Mouse (Mus musculus) heart, embryonic 13.5 days (tissue): ENCODE results near the gene Slc23a2. TPM values are rescaled to one million over a fixed set of nuclear protein-coding genes. Genes with fewer than 3 reads are reported as not detected.

ENCODE experiments used
- ATAC-seq: fragments of 200-750 bp; cut with Nextera tagmentation; 2 replicates; pipeline ENCODE4 v1.8.0; 2017; ENCODE audit warnings: moderate TSS enrichment; ENCODE audit not compliant: insufficient number of reproducible peaks, low FRiP score, low TSS enrichment; ENCODE audit errors: extremely low read depth
- H3K27ac ChIP-seq: fragments of 300-500 bp; sonication (generic); replicated peaks from 2 replicates; pipeline ENCODE4 v1.5.1; 2015; ENCODE audit warnings: moderate library complexity, mild to moderate bottlenecking, inconsistent platforms
- H3K27me3 ChIP-seq: fragments of 300-500 bp; sonication (generic); replicated peaks from 2 replicates; pipeline ENCODE4 v1.6.1; 2015; ENCODE audit warnings: mild to moderate bottlenecking, inconsistent platforms
- H3K36me3 ChIP-seq: fragments of 300-500 bp; sonication (generic); 2 replicates; pipeline ENCODE4 v1.6.1; 2015; ENCODE audit warnings: mild to moderate bottlenecking, inconsistent platforms
- H3K4me1 ChIP-seq: fragments of 300-500 bp; sonication (generic); 2 replicates; pipeline ENCODE4 v1.6.1; 2015; ENCODE audit warnings: inconsistent platforms
- H3K4me2 ChIP-seq: fragments of 300-500 bp; sonication (generic); 2 replicates; pipeline ENCODE4 v1.6.1; 2015; ENCODE audit warnings: inconsistent platforms, mild to moderate bottlenecking, moderate library complexity
- H3K4me3 ChIP-seq: fragments of 300-500 bp; sonication (generic); 2 replicates; pipeline ENCODE4 v1.5.1; 2015; ENCODE audit warnings: moderate library complexity, mild to moderate bottlenecking, inconsistent platforms
- H3K9ac ChIP-seq: fragments of 300-500 bp; sonication (generic); 2 replicates; pipeline ENCODE4 v1.6.1; 2015; ENCODE audit warnings: inconsistent platforms, mild to moderate bottlenecking, moderate library complexity
- H3K9me3 ChIP-seq: fragments of 300-500 bp; sonication (generic); 2 replicates; pipeline ENCODE4 v1.6.1; 2016; ENCODE audit warnings: inconsistent platforms
- WGBS: fragments of 180-500 bp; shearing (Covaris S2); methylation state at CpG from one replicate; pipeline ENCODE4 v1.1.7; 2015; ENCODE audit warnings: mixed read lengths; 5-methylcytosine and 5-hydroxymethylcytosine counted together
- polyA plus RNA-seq: library from polyadenylated mRNA; unstranded; fragments of >200 nt; fragmentation: Nextera tagmentation; extraction: Ambion mirVana; gene quantifications from 2 replicates; pipeline ENCODE4 v1.2.1, GENCODE M21; 2015

Gene Slc23a2
- polyA plus RNA-seq, 1 experiment from 2014 or later: 9.2 TPM

- peaks cover 48% of the 10 kb centered on the region for H3K4me1 ChIP-seq
- no peaks in the 10 kb centered on the region for H3K9me3 ChIP-seq
- H3K36me3 ChIP-seq: no peaks in the 10 kb centered on the region
- H3K4me3 ChIP-seq: no peak overlapping the region
- ATAC-seq: no peak; the same call in 1 of the 2 replicates
- no peak overlapping the region for H3K9ac ChIP-seq
- no peak overlapping the region; the same call in 1 of the 2 replicates for H3K4me2 ChIP-seq
- no peak overlapping the region for H3K27ac ChIP-seq
- WGBS: 21% methylated on average over 7 of the region's 7 CpGs
- no peaks in the 10 kb centered on the region for H3K27me3 ChIP-seq
Observed at GRCm38 (mm10) chr2:132017611-132018010, 127.3 kb downstream of the Slc23a2 start.

- H3K4me3 ChIP-seq: no peak overlapping the region
- H3K27me3 ChIP-seq: no peaks in the 10 kb centered on the region
- no peak for ATAC-seq
- peaks cover 32% of the 10 kb centered on the region for H3K4me1 ChIP-seq
- no peaks in the 10 kb centered on the region; the same call in 1 of the 2 replicates for H3K36me3 ChIP-seq
- H3K4me2 ChIP-seq: no peak overlapping the region
- whole genome bisulfite sequencing: 91% methylated on average over 1 of the region's 1 CpGs
- H3K9me3 ChIP-seq: no peaks in the 10 kb centered on the region
- H3K9ac ChIP-seq: no peak overlapping the region
- H3K27ac ChIP-seq: no peak overlapping the region
Observed at GRCm38 (mm10) chr2:132016034-132016433, 128.9 kb downstream of the Slc23a2 start.

DNA sequence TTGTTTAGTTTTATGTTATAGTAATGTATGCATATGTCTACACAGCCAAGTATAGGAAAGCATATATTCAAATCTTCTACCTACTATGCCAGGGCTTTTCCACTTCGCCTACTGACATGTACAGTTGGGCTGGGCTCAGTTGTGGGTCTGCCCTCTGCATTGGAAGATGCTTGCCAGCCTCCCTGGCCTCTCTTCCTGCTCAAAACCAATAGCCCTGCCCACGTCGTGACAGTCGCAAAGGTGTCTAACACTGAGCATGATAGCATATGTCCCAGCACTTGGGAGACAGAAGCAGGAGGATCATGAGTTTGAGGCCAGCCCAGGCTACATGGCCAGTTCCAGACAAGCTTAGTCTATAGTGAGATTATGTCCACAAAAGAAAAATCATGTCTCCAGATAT is 131.8 kb downstream of the Slc23a2 start:
- Histone ChIP-seq H3K27me3 (no peaks in the 10 kb centered on the region), H3K36me3 (peaks cover 8% of the 10 kb centered on the region; the same call in 1 of the 2 replicates), H3K9ac (no peak overlapping the region), H3K4me3 (no peak overlapping the region), H3K9me3 (no peaks in the 10 kb centered on the region), H3K27ac (no peak overlapping the region), H3K4me1 (peaks cover 12% of the 10 kb centered on the region), H3K4me2 (no peak overlapping the region)
- ATAC-seq: no peak
- 86% methylated on average over 4 of the region's 4 CpGs for WGBS

DNA sequence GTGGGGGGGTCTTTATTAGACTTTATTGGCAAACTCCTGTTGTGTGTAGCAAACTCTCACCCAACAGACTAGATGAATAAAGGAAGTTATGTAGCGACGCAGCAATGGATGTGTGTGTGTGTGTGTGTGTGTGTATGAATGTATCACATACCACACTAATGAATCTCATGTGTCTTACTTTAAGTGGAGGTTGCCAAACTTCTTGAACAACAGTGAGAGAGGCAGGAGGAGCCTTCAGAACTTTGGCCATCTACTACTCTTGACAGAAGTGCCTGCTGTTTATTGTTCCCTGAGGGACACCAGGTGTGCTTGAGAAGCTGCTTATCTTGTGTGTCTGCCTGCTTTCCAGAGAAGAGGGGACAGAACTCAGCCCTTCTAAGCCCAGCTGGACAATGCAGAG is 134.1 kb downstream of the Slc23a2 start:
- Histone ChIP-seq H3K4me3 (no peak overlapping the region), H3K36me3 (peaks cover 8% of the 10 kb centered on the region; the same call in 1 of the 2 replicates), H3K9ac (no peak overlapping the region), H3K27me3 (no peaks in the 10 kb centered on the region), H3K27ac (no peak overlapping the region), H3K4me1 (peaks cover 19% of the 10 kb centered on the region), H3K9me3 (no peaks in the 10 kb centered on the region), H3K4me2 (no peak overlapping the region)
- 89% methylated on average over 2 of the region's 2 CpGs for WGBS
- no peak for ATAC-seq

DNA sequence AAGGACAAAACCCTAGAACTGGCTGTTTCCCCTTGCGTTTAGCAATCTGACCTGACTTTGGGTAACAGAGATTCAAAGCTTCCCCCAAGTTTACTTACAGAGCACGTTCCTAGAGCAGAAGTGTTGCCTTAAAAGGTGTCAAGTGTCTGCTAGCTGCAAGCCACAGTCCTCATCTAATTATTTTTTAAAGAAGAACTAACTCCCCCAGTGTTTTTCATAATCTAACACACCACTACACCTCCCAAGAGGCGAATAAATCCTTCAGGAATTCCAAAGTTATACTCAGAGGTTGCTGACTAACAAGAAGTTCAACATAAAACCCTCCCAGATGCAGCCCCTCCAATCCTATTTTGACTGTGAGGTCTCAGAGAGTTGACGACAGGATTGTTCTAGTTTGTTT is 136.7 kb downstream of the Slc23a2 start:
- Histone ChIP-seq H3K4me2 (no peak overlapping the region), H3K27ac (no peak overlapping the region), H3K36me3 (peaks cover 11% of the 10 kb centered on the region; the same call in 1 of the 2 replicates), H3K9ac (no peak overlapping the region), H3K4me1 (peaks cover 21% of the 10 kb centered on the region), H3K4me3 (no peak overlapping the region), H3K9me3 (no peaks in the 10 kb centered on the region), H3K27me3 (no peaks in the 10 kb centered on the region)
- ATAC-seq: no peak
- 48% methylated on average over 4 of the region's 4 CpGs for WGBS

GRCm38 (mm10) chr2:132007475-132007819 is 137.5 kb downstream of the Slc23a2 start:
- Histone ChIP-seq H3K9ac (no peak overlapping the region), H3K4me1 (peaks cover 21% of the 10 kb centered on the region), H3K9me3 (no peaks in the 10 kb centered on the region), H3K4me2 (no peak overlapping the region), H3K36me3 (peaks cover 11% of the 10 kb centered on the region; the same call in 1 of the 2 replicates), H3K4me3 (no peak overlapping the region), H3K27ac (no peak overlapping the region), H3K27me3 (no peaks in the 10 kb centered on the region)
- 51% methylated on average over 6 of the region's 6 CpGs for whole genome bisulfite sequencing
- ATAC-seq: no peak

DNA sequence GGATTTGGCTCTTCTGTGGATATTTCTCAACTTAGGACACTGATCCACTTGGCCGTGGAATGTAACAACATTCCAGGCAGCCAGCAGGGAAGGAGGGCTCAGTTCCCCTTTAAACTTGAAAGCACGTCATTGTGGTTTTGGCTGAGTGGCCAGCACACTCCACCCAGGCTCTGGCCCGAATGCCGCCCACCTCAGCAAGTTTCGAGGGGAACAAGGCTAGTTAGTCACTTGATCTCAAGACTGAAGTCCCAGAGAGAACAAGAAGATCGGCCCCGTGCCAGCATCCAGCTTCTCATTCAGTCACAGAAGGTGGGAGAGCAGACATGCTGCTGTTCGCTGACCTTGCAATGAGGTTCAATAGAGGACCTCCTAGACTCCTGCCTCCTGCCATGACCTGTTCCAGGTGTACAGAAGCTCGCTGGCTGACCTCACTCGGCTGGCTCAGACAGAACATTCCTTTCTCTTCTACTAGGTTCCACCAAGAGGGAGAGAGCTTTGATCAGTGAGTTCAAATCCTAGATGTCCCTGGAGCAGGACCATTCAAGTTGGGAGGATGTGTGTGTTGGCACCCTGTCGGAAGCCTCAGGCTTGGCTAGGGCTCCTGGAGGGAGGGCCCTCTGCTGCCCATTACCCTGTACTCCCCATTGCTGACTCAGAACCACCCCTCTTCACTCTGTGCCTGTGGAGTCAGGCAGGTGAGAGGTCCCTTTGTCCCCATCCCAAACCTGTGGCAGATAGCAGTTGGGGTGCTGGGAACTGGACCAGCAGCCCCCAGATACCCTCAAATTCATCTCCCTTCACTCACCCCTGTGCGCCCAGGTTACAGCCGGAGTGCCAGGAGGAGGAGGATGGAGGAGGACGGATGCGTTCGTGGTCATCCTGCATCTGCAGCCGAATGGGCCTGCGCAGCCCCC is 138.1 kb downstream of the Slc23a2 start:
- Histone ChIP-seq H3K9ac (0 out of 2 replicates have a peak overlapping the region, but pooled peaks have one; percentile 6), H3K36me3 (peaks cover 11% of the 10 kb centered on the region; the same call in 1 of the 2 replicates), H3K9me3 (no peaks in the 10 kb centered on the region), H3K4me2 (peak overlapping the region; percentile 24), H3K4me1 (peaks cover 21% of the 10 kb centered on the region), H3K4me3 (no peak overlapping the region), H3K27me3 (no peaks in the 10 kb centered on the region), H3K27ac (peak overlapping the region; percentile 20)
- WGBS: 64% methylated on average over 18 of the region's 18 CpGs
- no peak for ATAC-seq

- Histone ChIP-seq H3K4me2 (no peak overlapping the region), H3K9ac (no peak overlapping the region), H3K36me3 (peaks cover 10% of the 10 kb centered on the region; the same call in 1 of the 2 replicates), H3K27ac (no peak overlapping the region), H3K27me3 (no peaks in the 10 kb centered on the region), H3K4me3 (no peak overlapping the region), H3K4me1 (peaks cover 25% of the 10 kb centered on the region), H3K9me3 (no peaks in the 10 kb centered on the region)
- no peak for ATAC-seq
- 76% methylated on average over 4 of the region's 4 CpGs for WGBS
Observed at GRCm38 (mm10) chr2:132005445-132005844, 139.5 kb downstream of the Slc23a2 start.

DNA sequence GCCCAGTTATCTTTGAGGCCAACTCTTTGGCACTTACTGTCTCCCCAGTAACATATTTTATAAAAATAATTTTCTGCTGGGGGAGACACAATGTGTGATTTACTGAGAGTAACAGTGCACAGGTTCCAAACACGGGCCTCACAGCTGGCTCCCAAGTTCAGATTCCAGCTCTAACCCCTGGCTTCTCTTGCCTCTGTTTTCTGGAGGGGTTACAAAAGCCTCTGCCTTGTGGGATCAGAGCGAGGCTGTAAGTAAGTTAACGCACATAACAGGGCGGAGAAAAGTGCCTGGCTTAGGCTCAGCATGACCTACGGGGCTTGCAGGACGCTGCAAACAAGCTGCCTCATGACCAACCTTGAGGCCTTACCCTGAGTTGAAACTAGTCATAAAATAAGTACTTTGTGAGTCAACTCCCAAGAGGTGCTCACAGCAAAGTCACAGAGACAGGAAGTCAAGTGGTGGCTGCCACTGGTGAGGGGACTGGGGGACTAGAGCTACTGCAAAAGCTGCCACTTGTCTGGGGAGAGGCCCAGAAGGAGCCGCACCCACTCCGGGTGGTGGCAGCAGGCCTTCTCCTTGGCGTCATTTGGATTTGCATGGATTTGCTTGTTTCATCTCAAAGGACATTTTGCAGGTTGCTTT is 140.3 kb downstream of the Slc23a2 start:
- 82% methylated on average over 9 of the region's 9 CpGs for WGBS
- no peak for ATAC-seq
- no peak overlapping the region for H3K27ac ChIP-seq
- no peak overlapping the region for H3K9ac ChIP-seq
- no peak overlapping the region for H3K4me2 ChIP-seq
- peaks cover 25% of the 10 kb centered on the region for H3K4me1 ChIP-seq
- H3K9me3 ChIP-seq: no peaks in the 10 kb centered on the region
- H3K4me3 ChIP-seq: no peak overlapping the region
- peaks cover 6% of the 10 kb centered on the region; the same call in 1 of the 2 replicates for H3K36me3 ChIP-seq
- H3K27me3 ChIP-seq: no peaks in the 10 kb centered on the region

GRCm38 (mm10) chr2:132003916-132004315 is 141.0 kb downstream of the Slc23a2 start:
- H3K36me3 ChIP-seq: peaks cover 6% of the 10 kb centered on the region; the same call in 1 of the 2 replicates
- H3K9me3 ChIP-seq: no peaks in the 10 kb centered on the region
- no peak overlapping the region for H3K9ac ChIP-seq
- H3K27me3 ChIP-seq: no peaks in the 10 kb centered on the region
- ATAC-seq: no peak
- H3K4me1 ChIP-seq: peaks cover 25% of the 10 kb centered on the region
- WGBS: 66% methylated on average over 5 of the region's 5 CpGs
- no peak overlapping the region for H3K4me3 ChIP-seq
- no peak overlapping the region for H3K27ac ChIP-seq
- H3K4me2 ChIP-seq: no peak overlapping the region
